23 mouse cellular contexts compared by ENCODE assay signal in the genomic region with DNA sequence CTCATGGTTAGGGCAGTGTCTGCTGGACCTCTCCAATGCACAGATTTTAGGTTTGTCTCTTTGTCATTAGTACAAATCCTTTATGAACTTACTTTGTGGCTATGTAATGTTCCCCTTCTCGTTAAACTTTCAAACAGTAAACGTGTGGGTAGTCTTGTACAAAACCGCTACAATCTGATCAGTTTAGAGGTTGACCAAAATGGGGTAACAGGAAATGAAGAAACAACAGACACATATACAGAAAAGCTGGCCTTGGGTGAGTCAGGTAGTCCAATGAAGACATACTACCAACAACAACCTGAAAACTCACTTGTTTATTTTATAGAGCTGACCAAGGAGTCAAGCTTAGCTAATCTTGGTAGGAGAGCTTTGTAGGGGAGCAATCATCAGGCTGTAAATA. TPM values are rescaled to one million over a fixed set of nuclear protein-coding genes. Genes with fewer than 3 reads are reported as not detected.
DNase-seq lines count a peak whose midpoint lies in the region; ATAC-seq and TF ChIP-seq lines count a peak whose summit lies in the region.
"Had no signal": no experiment of that assay in that cellular context is flagged by ENCODE, and none has a peak within 500 bp of the region (broad histone marks: within the 10 kb centered on the region; RNA-seq: fewer than 3 reads in every experiment).

No protein-coding gene starts in this region.

- H3K9ac ChIP-seq in hindbrain, embryonic 12.5 days, result no peak overlapping the region

- TF ChIP-seq CTCF in testis, adult 2 months (IDR thresholded peaks at IDR 0.05; ENCODE audit: control insufficient read depth, insufficient read depth, insufficient replicate concordance, low read depth, low read length), result no peak

- WGBS in midbrain, embryonic 10.5 days, result 94% methylated on average over 3 of the region's 3 CpGs
- 95% methylated on average over 3 of the region's 3 CpGs for WGBS in hindbrain, embryonic 12.5 days

- no peak for TF ChIP-seq POLR2A in testis, adult 2 months (IDR thresholded peaks at IDR 0.05; ENCODE audit: control insufficient read depth, low read depth, low read length)

- H3K36me3 ChIP-seq in testis, adult 2 months (ENCODE audit: control insufficient read depth, insufficient read depth, low read length), result no peaks in the 10 kb centered on the region
- H3K36me3 ChIP-seq in midbrain, embryonic 10.5 days, result no peaks in the 10 kb centered on the region
- no peaks in the 10 kb centered on the region for H3K36me3 ChIP-seq in hindbrain, embryonic 12.5 days
- H3K36me3 ChIP-seq: G1E had no signal

- no peak for DNase-seq in testis, postnatal 10 days (ENCODE audit: low spot score)
- DNase-seq in 416B (ENCODE audit: low read depth), result peak; percentile 61
- no peak for DNase-seq in layer of hippocampus, postnatal 36 days
- no peak for DNase-seq in midbrain, embryonic 10.5 days (ENCODE audit: low spot score)
- DNase-seq: adrenal gland, adult 2 months; adrenal gland, adult 8-10 months; adrenal gland, postnatal 10 days; adrenal gland, postnatal 14 days; adrenal gland, postnatal 25 days; adrenal gland, postnatal 36 days; B cell, adult 2 months; cerebellum, adult 11 months; cerebellum, adult 11-12 months; cerebellum, adult 18-20 months had no signal

- H3K4me3 ChIP-seq in testis, adult 2 months (ENCODE audit: control insufficient read depth, low read depth, low read length), result peak overlapping the region; percentile 43; the same call in 1 of the 2 replicates
- H3K4me3 ChIP-seq in midbrain, embryonic 10.5 days, result no peak overlapping the region
- no peak overlapping the region for H3K4me3 ChIP-seq in hindbrain, embryonic 12.5 days

- no peaks in the 10 kb centered on the region for H3K9me3 ChIP-seq in midbrain, embryonic 10.5 days (replicated peaks)
- H3K9me3 ChIP-seq in hindbrain, embryonic 12.5 days (replicated peaks), result no peaks in the 10 kb centered on the region
- H3K9me3 ChIP-seq: G1E had no signal

- no peak overlapping the region for H3K4me2 ChIP-seq in hindbrain, embryonic 12.5 days (replicated peaks)

- H3K4me1 ChIP-seq in testis, adult 2 months (ENCODE audit: control insufficient read depth, insufficient read depth, low read length), result no peaks in the 10 kb centered on the region
- 0 out of 2 replicates have a peak, but pooled peaks cover 5% of the 10 kb centered on the region for H3K4me1 ChIP-seq in midbrain, embryonic 10.5 days
- no peaks in the 10 kb centered on the region for H3K4me1 ChIP-seq in hindbrain, embryonic 12.5 days

- H3K27me3 ChIP-seq in testis, adult 2 months (ENCODE audit: control insufficient read depth, insufficient read depth, low read length), result no peaks in the 10 kb centered on the region
- H3K27me3 ChIP-seq in midbrain, embryonic 10.5 days (ENCODE audit: low read depth, poor library complexity, severe bottlenecking), result no peaks in the 10 kb centered on the region
- H3K27me3 ChIP-seq in hindbrain, embryonic 12.5 days, result no peaks in the 10 kb centered on the region
- H3K27me3 ChIP-seq: CH12.LX had no signal

- H3K27ac ChIP-seq in testis, adult 2 months (ENCODE audit: control insufficient read depth, insufficient read depth, low read depth, low read length), result no peak overlapping the region
- no peak overlapping the region for H3K27ac ChIP-seq in midbrain, embryonic 10.5 days (replicated peaks)
- H3K27ac ChIP-seq in hindbrain, embryonic 12.5 days, result no peak overlapping the region

- ATAC-seq in granulocyte monocyte progenitor cell, adult 5-6 weeks (replicated peaks; ENCODE audit: poor library complexity, severe bottlenecking), result peak; percentile 33; the same call in 1 of the 2 replicates
- ATAC-seq in megakaryocyte, adult 5-6 weeks (ENCODE audit: poor library complexity, severe bottlenecking), result peak; percentile 60
- ATAC-seq in hindbrain, embryonic 12.5 days (ENCODE audit: low FRiP score), result no peak
- ATAC-seq: activated CD4-positive, CD25-positive, alpha-beta regulatory T cell, adult 4 months; CD4-positive, CD25-positive, alpha-beta regulatory T cell, adult 4 months; Patski had no signal

RNA-seq across cellular contexts. Expression of gene 4932438A13Rik, which starts 32.7 kb away (rescaled TPM):
- 29.1 and 37.5 TPM in 2 replicates for polyA plus RNA-seq in testis, adult 2 months (2012; rRNA removed)
- total RNA-seq in granulocyte monocyte progenitor cell, adult 5-6 weeks (2014; fragmentation: Nextera tagmentation), result 73.5 and 74.2 TPM in 2 replicates
- 38.2 and 43.3 TPM in 2 replicates for total RNA-seq in granulocyte monocyte progenitor cell, adult 5-6 weeks (2017)
- 63.4 and 87.8 TPM in 2 replicates for total RNA-seq in megakaryocyte, adult 5-6 weeks (2015)
- 35.7 and 50.4 TPM in 2 replicates for total RNA-seq in megakaryocyte, adult 5-6 weeks (2017)
- 10 to 100 TPM; 92.0 to 95.7 TPM for total RNA-seq in layer of hippocampus, postnatal 36 days (2021)
- 31.2 and 35.6 TPM in 2 replicates for polyA plus RNA-seq in midbrain, embryonic 10.5 days (2016; fragmentation: Nextera tagmentation; extraction: Ambion mirVana)
- 61.8 and 65.5 TPM in 2 replicates for polyA plus RNA-seq in hindbrain, embryonic 12.5 days (2016; fragmentation: Nextera tagmentation; extraction: Ambion mirVana)
